Mouse (Mus musculus): ENCODE results near the gene Krtap13. TPM values are rescaled to one million over a fixed set of nuclear protein-coding genes. Genes with fewer than 3 reads are reported as not detected.

Krtap13 gene
- polyA plus RNA-seq, 1 experiment = not detected

GRCm38 (mm10) chr16:88711245-88711644 is 40.2 kb downstream of the Krtap13 start:
- no peak overlapping the region for H3K4me3 ChIP-seq
- H3K36me3 ChIP-seq (ENCODE audit: control insufficient read depth, insufficient read depth) = no peaks in the 10 kb centered on the region
- no peaks in the 10 kb centered on the region for H3K79me2 ChIP-seq (ENCODE audit: control insufficient read depth, insufficient read depth)
- TF ChIP-seq MYOD1 (IDR thresholded peaks at IDR 0.05; ENCODE audit: control insufficient read depth in 1 of 3, insufficient read length in 2 of 3, low read depth in 2 of 3) (no peak), MYOG (IDR thresholded peaks at IDR 0.05; ENCODE audit: control insufficient read depth in 1 of 3, insufficient read depth in 1 of 3, insufficient read length in 2 of 3, low read depth in 2 of 3) (no peak), REST (IDR thresholded peaks at IDR 0.05; ENCODE audit: insufficient read depth, insufficient read length) (no peak), TCF12 (IDR thresholded peaks at IDR 0.05; ENCODE audit: insufficient read depth, poor library complexity, severe bottlenecking) (no peak), USF1 (IDR thresholded peaks at IDR 0.05; ENCODE audit: low read depth) (no peak), MAX (IDR thresholded peaks at IDR 0.05; ENCODE audit: low read depth) (no peak), CEBPB (IDR thresholded peaks at IDR 0.05; ENCODE audit: insufficient read depth, poor library complexity, severe bottlenecking) (no peak), TCF3 (IDR thresholded peaks at IDR 0.05; ENCODE audit: insufficient read length, low read depth) (no peak), E2F4 (IDR thresholded peaks at IDR 0.05; ENCODE audit: insufficient read depth) (no peak), POLR2A (IDR thresholded peaks at IDR 0.05; ENCODE audit: insufficient read length, low read depth) (no peak), SRF (IDR thresholded peaks at IDR 0.05; ENCODE audit: control insufficient read depth, insufficient read length, low read depth) (no peak), POLR2AphosphoS2 (IDR thresholded peaks at IDR 0.05; ENCODE audit: insufficient read length, low read depth) (no peak)
- H3ac ChIP-seq (ENCODE audit: control insufficient read depth, insufficient read length) = no peak overlapping the region
- no peaks in the 10 kb centered on the region for H3K27me3 ChIP-seq (ENCODE audit: control insufficient read depth, insufficient read depth, insufficient read length)
- no peak overlapping the region for H3K4me2 ChIP-seq (ENCODE audit: low read depth)

GRCm38 (mm10) chr16:88710757-88711156 is 40.7 kb downstream of the Krtap13 start:
- Histone ChIP-seq H3K4me3 (no peak overlapping the region), H3K79me2 (ENCODE audit: control insufficient read depth, insufficient read depth) (no peaks in the 10 kb centered on the region), H3K36me3 (ENCODE audit: control insufficient read depth, insufficient read depth) (no peaks in the 10 kb centered on the region), H3K4me2 (ENCODE audit: low read depth) (no peak overlapping the region), H3ac (ENCODE audit: control insufficient read depth, insufficient read length) (no peak overlapping the region), H3K27me3 (ENCODE audit: control insufficient read depth, insufficient read depth, insufficient read length) (no peaks in the 10 kb centered on the region)
- TF ChIP-seq TCF12 (IDR thresholded peaks at IDR 0.05; ENCODE audit: insufficient read depth, poor library complexity, severe bottlenecking) (no peak), USF1 (IDR thresholded peaks at IDR 0.05; ENCODE audit: low read depth) (no peak), TCF3 (IDR thresholded peaks at IDR 0.05; ENCODE audit: insufficient read length, low read depth) (no peak), MAX (IDR thresholded peaks at IDR 0.05; ENCODE audit: low read depth) (no peak), REST (IDR thresholded peaks at IDR 0.05; ENCODE audit: insufficient read depth, insufficient read length) (no peak), CEBPB (IDR thresholded peaks at IDR 0.05; ENCODE audit: insufficient read depth, poor library complexity, severe bottlenecking) (no peak), SRF (IDR thresholded peaks at IDR 0.05; ENCODE audit: control insufficient read depth, insufficient read length, low read depth) (no peak), POLR2A (IDR thresholded peaks at IDR 0.05; ENCODE audit: insufficient read length, low read depth) (no peak), E2F4 (IDR thresholded peaks at IDR 0.05; ENCODE audit: insufficient read depth) (no peak), POLR2AphosphoS2 (IDR thresholded peaks at IDR 0.05; ENCODE audit: insufficient read length, low read depth) (no peak), MYOG (IDR thresholded peaks at IDR 0.05; ENCODE audit: control insufficient read depth in 1 of 3, insufficient read depth in 1 of 3, insufficient read length in 2 of 3, low read depth in 2 of 3) (no peak), MYOD1 (IDR thresholded peaks at IDR 0.05; ENCODE audit: control insufficient read depth in 1 of 3, insufficient read length in 2 of 3, low read depth in 2 of 3) (no peak)

- TF ChIP-seq CEBPB (IDR thresholded peaks at IDR 0.05; ENCODE audit: insufficient read depth, poor library complexity, severe bottlenecking) (no peak), POLR2AphosphoS2 (IDR thresholded peaks at IDR 0.05; ENCODE audit: insufficient read length, low read depth) (no peak)
- Histone ChIP-seq H3K4me3 (no peak within 1 kb of the TSS), H3K27me3 (ENCODE audit: control insufficient read depth, insufficient read depth, insufficient read length) (no peaks in the 10 kb centered on the region), H3K79me2 (ENCODE audit: control insufficient read depth, insufficient read depth) (no peaks in the 10 kb centered on the region), H3K36me3 (ENCODE audit: control insufficient read depth, insufficient read depth) (no peaks in the 10 kb centered on the region), H3ac (ENCODE audit: control insufficient read depth, insufficient read length) (no peak within 1 kb of the TSS), H3K4me2 (ENCODE audit: low read depth) (no peak within 1 kb of the TSS)
These were observed 43.9 kb downstream of the Krtap13 start, which contains the start of gene 2310061N02Rik for GRCm38 (mm10) chr16:88707496-88708012. Gene 2310061N02Rik, minus strand, starts transcription at chr16:88707962.

- Histone ChIP-seq H3K36me3 (ENCODE audit: control insufficient read depth, insufficient read depth) (no peaks in the 10 kb centered on the region), H3K4me2 (ENCODE audit: low read depth) (no peak overlapping the region), H3K27me3 (ENCODE audit: control insufficient read depth, insufficient read depth, insufficient read length) (no peaks in the 10 kb centered on the region), H3ac (ENCODE audit: control insufficient read depth, insufficient read length) (no peak overlapping the region), H3K79me2 (ENCODE audit: control insufficient read depth, insufficient read depth) (no peaks in the 10 kb centered on the region), H3K4me3 (no peak overlapping the region)
- TF ChIP-seq E2F4 (IDR thresholded peaks at IDR 0.05; ENCODE audit: insufficient read depth) = no peak
- TF ChIP-seq USF1 (IDR thresholded peaks at IDR 0.05; ENCODE audit: low read depth) = no peak
- no peak for TF ChIP-seq REST (IDR thresholded peaks at IDR 0.05; ENCODE audit: insufficient read depth, insufficient read length)
- no peak for TF ChIP-seq CEBPB (IDR thresholded peaks at IDR 0.05; ENCODE audit: insufficient read depth, poor library complexity, severe bottlenecking)
- TF ChIP-seq TCF12 (IDR thresholded peaks at IDR 0.05; ENCODE audit: insufficient read depth, poor library complexity, severe bottlenecking) = no peak
- TF ChIP-seq POLR2AphosphoS2 (IDR thresholded peaks at IDR 0.05; ENCODE audit: insufficient read length, low read depth) = no peak
- no peak for TF ChIP-seq MAX (IDR thresholded peaks at IDR 0.05; ENCODE audit: low read depth)
- no peak for TF ChIP-seq TCF3 (IDR thresholded peaks at IDR 0.05; ENCODE audit: insufficient read length, low read depth)
- TF ChIP-seq MYOG (IDR thresholded peaks at IDR 0.05; ENCODE audit: control insufficient read depth in 1 of 3, insufficient read depth in 1 of 3, insufficient read length in 2 of 3, low read depth in 2 of 3) = no peak
- TF ChIP-seq MYOD1 (IDR thresholded peaks at IDR 0.05; ENCODE audit: control insufficient read depth in 1 of 3, insufficient read length in 2 of 3, low read depth in 2 of 3) = no peak
- no peak for TF ChIP-seq SRF (IDR thresholded peaks at IDR 0.05; ENCODE audit: control insufficient read depth, insufficient read length, low read depth)
- no peak for TF ChIP-seq POLR2A (IDR thresholded peaks at IDR 0.05; ENCODE audit: insufficient read length, low read depth)
These were observed 50.2 kb downstream of the Krtap13 start for GRCm38 (mm10) chr16:88701072-88701864.

Other genes starting within 250 kb of the Krtap13 start
- not detected for gene Cldn17, start 244.7 kb downstream of the Krtap13 start, polyA plus RNA-seq (2012; fragmentation: generic; extraction: Trizol)
- gene Cldn8, start 188.5 kb downstream of the Krtap13 start, polyA plus RNA-seq (2012; fragmentation: generic; extraction: Trizol) = not detected
- gene Krtap24-1, start 139.4 kb downstream of the Krtap13 start, polyA plus RNA-seq (2012; fragmentation: generic; extraction: Trizol) = not detected
- not detected for gene 2310079G19Rik, start 124.0 kb downstream of the Krtap13 start, polyA plus RNA-seq (2012; fragmentation: generic; extraction: Trizol)
- not detected for gene Krtap26-1, start 103.8 kb downstream of the Krtap13 start, polyA plus RNA-seq (2012; fragmentation: generic; extraction: Trizol)
- gene Krtap27-1, start 80.0 kb downstream of the Krtap13 start, polyA plus RNA-seq (2012; fragmentation: generic; extraction: Trizol) = not detected
- not detected for gene 2310061N02Rik, start 43.7 kb downstream of the Krtap13 start, polyA plus RNA-seq (2012; fragmentation: generic; extraction: Trizol)
- gene Krtap13-1, start 22.8 kb downstream of the Krtap13 start, polyA plus RNA-seq (2012; fragmentation: generic; extraction: Trizol) = not detected
- gene 2310034C09Rik, start 7.2 kb upstream of the Krtap13 start, polyA plus RNA-seq (2012; fragmentation: generic; extraction: Trizol) = not detected
- not detected for gene 2310057N15Rik, start 22.6 kb upstream of the Krtap13 start, polyA plus RNA-seq (2012; fragmentation: generic; extraction: Trizol)
- not detected for gene Gm5965, start 26.3 kb upstream of the Krtap13 start, polyA plus RNA-seq (2012; fragmentation: generic; extraction: Trizol)
- not detected for gene Gm20741, start 60.6 kb upstream of the Krtap13 start, polyA plus RNA-seq (2012; fragmentation: generic; extraction: Trizol)
- not detected for gene Krtap15, start 68.6 kb upstream of the Krtap13 start, polyA plus RNA-seq (2012; fragmentation: generic; extraction: Trizol)
- not detected for gene Krtap14, start 74.5 kb upstream of the Krtap13 start, polyA plus RNA-seq (2012; fragmentation: generic; extraction: Trizol)
- gene Krtap19-1, start 117.8 kb upstream of the Krtap13 start, polyA plus RNA-seq (2012; fragmentation: generic; extraction: Trizol) = not detected
- not detected for gene Krtap19-2, start 122.6 kb upstream of the Krtap13 start, polyA plus RNA-seq (2012; fragmentation: generic; extraction: Trizol)
- not detected for gene Krtap19-3, start 126.4 kb upstream of the Krtap13 start, polyA plus RNA-seq (2012; fragmentation: generic; extraction: Trizol)
- gene Krtap19-4, start 133.5 kb upstream of the Krtap13 start, polyA plus RNA-seq (2012; fragmentation: generic; extraction: Trizol) = not detected
- gene Krtap19-5, start 144.8 kb upstream of the Krtap13 start, polyA plus RNA-seq (2012; fragmentation: generic; extraction: Trizol) = not detected
- not detected for gene Krtap19-9b, start 180.6 kb upstream of the Krtap13 start, polyA plus RNA-seq (2012; fragmentation: generic; extraction: Trizol)
- not detected for gene Krtap16-3, start 211.2 kb upstream of the Krtap13 start, polyA plus RNA-seq (2012; fragmentation: generic; extraction: Trizol)